In the genomic region with DNA sequence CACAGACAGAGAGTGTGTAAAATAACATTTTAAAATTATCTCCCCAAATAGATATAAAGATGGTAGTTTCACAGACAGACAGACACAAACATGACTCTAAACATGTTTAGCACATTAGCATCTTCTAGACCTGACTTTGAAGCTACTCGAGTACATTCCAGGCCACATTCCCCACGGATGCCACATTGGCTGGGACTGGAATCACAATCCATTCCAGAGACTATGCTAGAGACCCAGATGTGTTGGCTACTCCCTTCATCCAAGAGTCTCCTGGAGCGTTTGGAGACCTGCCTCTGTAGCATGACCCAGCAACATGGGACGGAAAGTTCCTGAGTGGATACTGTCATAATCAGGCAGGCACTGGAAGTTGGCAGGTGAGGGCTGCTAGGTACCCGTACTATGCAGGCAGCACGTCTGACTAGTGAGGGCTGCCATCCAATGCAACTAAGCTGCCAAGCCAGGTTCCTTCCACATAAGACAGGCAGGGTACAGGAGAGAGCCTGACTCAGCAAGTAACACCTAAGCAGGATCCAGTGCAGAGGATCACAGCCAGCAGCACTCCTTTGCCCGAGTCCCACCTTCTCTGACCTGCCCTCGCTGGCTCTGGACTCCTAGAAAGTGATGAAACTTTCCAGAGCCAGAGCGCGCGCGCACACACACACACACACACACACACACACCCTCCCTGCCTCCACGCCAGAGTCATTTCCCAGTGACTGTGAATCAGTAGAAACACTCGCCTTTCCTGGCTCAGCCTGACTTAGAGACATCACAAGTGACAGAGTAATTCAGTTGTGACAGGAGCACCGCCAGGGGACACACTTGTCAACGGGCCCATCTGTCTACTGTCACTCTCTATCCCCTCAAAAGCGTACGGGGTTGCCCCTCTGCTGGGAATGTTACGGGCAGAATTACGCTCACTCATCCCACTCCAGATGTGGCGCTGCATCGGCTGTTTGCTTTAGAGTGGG, we compare ENCODE assay signal across 8 mouse cellular contexts.
DNase-seq lines count a peak whose midpoint lies in the region; ATAC-seq and TF ChIP-seq lines count a peak whose summit lies in the region.

No protein-coding gene starts in this region.

- peak; percentile 21; the same call in 1 of the 2 replicates for ATAC-seq in intestine, embryonic 16.5 days
- peak; percentile 39; the same call in 1 of the 2 replicates for ATAC-seq in liver, embryonic 16.5 days (ENCODE audit: low read depth)

- intact Hi-C loops in gastrocnemius, postnatal 36 days (cut with DNase I): no loop called here

- H3K4me3 ChIP-seq in lung, adult 2 months (replicated peaks; ENCODE audit: extremely low read depth, low read depth, low read length): no peak overlapping the region
- no peak overlapping the region for H3K4me3 ChIP-seq in intestine, embryonic 16.5 days (ENCODE audit: low read length)
- no peak overlapping the region for H3K4me3 ChIP-seq in liver, embryonic 16.5 days (ENCODE audit: low read depth, low read length)

- TF ChIP-seq POLR2A in lung, adult 2 months (IDR thresholded peaks at IDR 0.05; ENCODE audit: borderline replicate concordance, extremely low read depth, low read depth, low read length): no peak

- no peak overlapping the region for H3K9ac ChIP-seq in intestine, embryonic 16.5 days (ENCODE audit: low read depth, low read length)
- H3K9ac ChIP-seq in liver, embryonic 16.5 days (ENCODE audit: low read depth, low read length): no peak overlapping the region

- no peak overlapping the region for H3K27ac ChIP-seq in intestine, embryonic 16.5 days (ENCODE audit: low read length)
- H3K27ac ChIP-seq in liver, embryonic 16.5 days (ENCODE audit: low read length): no peak overlapping the region

- H3K27me3 ChIP-seq in intestine, embryonic 16.5 days (replicated peaks; ENCODE audit: control insufficient read depth, insufficient read depth, low read length): no peaks in the 10 kb centered on the region
- H3K27me3 ChIP-seq in liver, embryonic 16.5 days (ENCODE audit: control insufficient read depth, insufficient read depth, low read depth, low read length): no peaks in the 10 kb centered on the region

- 0 out of 2 replicates have a peak overlapping the region, but pooled peaks have one; percentile 28 for H3K4me2 ChIP-seq in intestine, embryonic 16.5 days (ENCODE audit: low read depth, low read length)
- peak overlapping the region; percentile 25; the same call in 1 of the 2 replicates for H3K4me2 ChIP-seq in liver, embryonic 16.5 days (ENCODE audit: low read depth, low read length)

- 0 out of 2 replicates have a peak, but pooled peaks cover 3% of the 10 kb centered on the region for H3K4me1 ChIP-seq in lung, adult 2 months (ENCODE audit: control insufficient read depth, insufficient read depth, low read length)
- peaks cover 7% of the 10 kb centered on the region for H3K4me1 ChIP-seq in intestine, embryonic 16.5 days (ENCODE audit: control insufficient read depth, insufficient read depth, low read length)
- H3K4me1 ChIP-seq in liver, embryonic 16.5 days (ENCODE audit: control insufficient read depth, low read depth, low read length): no peaks in the 10 kb centered on the region; the same call in 1 of the 2 replicates

- H3K9me3 ChIP-seq in intestine, embryonic 16.5 days (ENCODE audit: control insufficient read depth, low read length): no peaks in the 10 kb centered on the region
- H3K9me3 ChIP-seq in liver, embryonic 16.5 days (replicated peaks; ENCODE audit: control insufficient read depth, low read length): no peaks in the 10 kb centered on the region

- peak; percentile 3 for DNase-seq in lung, adult 2 months
- DNase-seq in lung, postnatal 25 days (ENCODE audit: low spot score): no peak
- peak; percentile 42 to 46 for DNase-seq in gastrocnemius, postnatal 36 days
- peak; percentile 42 for DNase-seq in skeletal muscle tissue, adult 2 months (ENCODE audit: low read depth, low spot score)
- DNase-seq in right cerebral cortex, postnatal 10 days (ENCODE audit: low spot score in 2 of 2): no peak
- no peak for DNase-seq in natural killer cell, adult 2 months (ENCODE audit: low spot score in 2 of 2)

- TF ChIP-seq CTCF in lung, adult 2 months (IDR thresholded peaks at IDR 0.05; ENCODE audit: insufficient read depth, low read length): no peak

- 39% methylated on average over 22 of the region's 22 CpGs for WGBS in lung, adult 2 months
- WGBS in intestine, embryonic 16.5 days: 43% methylated on average over 22 of the region's 22 CpGs
- WGBS in liver, embryonic 16.5 days (ENCODE audit: insufficient replicate concordance): 52% methylated on average over 22 of the region's 22 CpGs

- H3K36me3 ChIP-seq in intestine, embryonic 16.5 days (ENCODE audit: control insufficient read depth, insufficient read depth, low read length): no peaks in the 10 kb centered on the region
- H3K36me3 ChIP-seq in liver, embryonic 16.5 days (ENCODE audit: control insufficient read depth, insufficient read depth): no peaks in the 10 kb centered on the region

Comparison
In these comparisons a context has a peak if more than half of its experiments do, and no peak if none do; other contexts are left out.
1. DNase-seq: peak in lung, adult 2 months (single experiment), gastrocnemius, postnatal 36 days (2 of 2) and skeletal muscle tissue, adult 2 months (single experiment); none in lung, postnatal 25 days (single experiment), right cerebral cortex, postnatal 10 days (0 of 2) and natural killer cell, adult 2 months (0 of 2).